Mouse (Mus musculus) left cerebral cortex, postnatal 4 days (tissue): Measurements from ENCODE around the gene Mterf4. TPM values are rescaled to one million over a fixed set of nuclear protein-coding genes. Genes with fewer than 3 reads are reported as not detected.
A peak's percentile ranks its signal among the peaks of the same experiment; 100 is the strongest.
"Not testable (repeated sequence)": the region's sequence is repeated elsewhere in the genome, so short reads cannot be mapped to it uniquely, and the experiment has no call there.

Experiments
- DNase-seq: peaks from one replicate; pipeline ENCODE4 v3.0.0-alpha.2; 2022
- intact Hi-C: fragments of 180-260 bp; cut with DNase I; formaldehyde crosslinking; loops from one replicate; pipeline ENCODE4 v1.15.1; 2025
- total RNA-seq, 2 experiments: library from RNA; stranded (reverse); gene quantifications; 2 replicates each; pipeline ENCODE4 v1.2.3; 2021

Gene Mterf4
- 10 to 100 TPM; 22.3 to 22.8 TPM for total RNA-seq

GRCm38 (mm10) chr1:93305581-93306337 lies at the start of gene Mterf4:
Gene Mterf4, minus strand, starts transcription at chr1:93305915.
- peak; percentile 83 for DNase-seq
- intact Hi-C loops = loop anchor here (10.0 kb wide), 1 partner anchor 131 kb away; no protein-coding TSS in a partner anchor

- no peak for DNase-seq
- intact Hi-C loops = loop anchor here (2.0 to 10.0 kb wide), 2 partner anchors 22 to 152 kb away; no protein-coding TSS in a partner anchor
Observed at GRCm38 (mm10) chr1:93352724-93353123, 47.0 kb upstream of the Mterf4 start.

GRCm38 (mm10) chr1:93349701-93350100 lies 44.0 kb upstream of the Mterf4 start:
- intact Hi-C loops = loop anchor here (10.0 kb wide), 2 partner anchors 155 to 175 kb away; no protein-coding TSS in a partner anchor
- no peak for DNase-seq

GRCm38 (mm10) chr1:93347176-93347575 lies 41.5 kb upstream of the Mterf4 start:
- DNase-seq = no peak
- intact Hi-C loops = loop anchor here (10.0 kb wide), 1 partner anchor 172 kb away; no protein-coding TSS in a partner anchor

- intact Hi-C loops = loop anchor here (10.0 kb wide), 1 partner anchor 169 kb away; no protein-coding TSS in a partner anchor
Observed at GRCm38 (mm10) chr1:93343504-93344047, 37.9 kb upstream of the Mterf4 start.

GRCm38 (mm10) chr1:93342648-93343503 lies 37.2 kb upstream of the Mterf4 start, which contains the start of the genes Ppp1r7 and Pask:
Gene Ppp1r7, plus strand, starts transcription at chr1:93342854.
Gene Pask, minus strand, starts transcription at chr1:93343482.
- peak; percentile 96 for DNase-seq
- intact Hi-C loops = loop anchor here (10.0 kb wide), 1 partner anchor 168 kb away; no protein-coding TSS in a partner anchor

More at GRCm38 (mm10) chr1:93343504-93344047, 37.9 kb upstream of the Mterf4 start:
- DNase-seq = peak; percentile 96

DNA sequence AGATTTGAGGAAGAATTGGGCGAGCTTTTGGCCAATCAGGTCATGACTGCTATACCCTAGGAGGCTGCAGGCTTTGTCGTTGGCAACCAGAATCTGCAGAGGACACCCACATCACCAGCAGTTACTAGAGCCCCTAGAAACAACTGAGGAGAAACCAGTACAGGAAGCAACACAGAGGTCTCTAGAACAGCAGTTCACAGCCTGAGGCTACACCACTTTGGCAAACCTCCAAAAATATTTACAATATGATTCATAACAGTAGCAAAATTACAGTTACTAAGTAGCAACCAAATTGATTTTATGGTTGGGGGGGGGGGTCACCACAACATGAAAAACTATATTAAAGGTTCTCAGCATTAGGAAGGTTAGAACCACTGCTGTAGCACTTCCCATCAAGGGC lies 28.9 kb upstream of the Mterf4 start:
- intact Hi-C loops = no loop called here
- DNase-seq = no peak

GRCm38 (mm10) chr1:93326446-93326845 lies 20.7 kb upstream of the Mterf4 start:
- intact Hi-C loops = no loop called here
- no peak for DNase-seq

DNA sequence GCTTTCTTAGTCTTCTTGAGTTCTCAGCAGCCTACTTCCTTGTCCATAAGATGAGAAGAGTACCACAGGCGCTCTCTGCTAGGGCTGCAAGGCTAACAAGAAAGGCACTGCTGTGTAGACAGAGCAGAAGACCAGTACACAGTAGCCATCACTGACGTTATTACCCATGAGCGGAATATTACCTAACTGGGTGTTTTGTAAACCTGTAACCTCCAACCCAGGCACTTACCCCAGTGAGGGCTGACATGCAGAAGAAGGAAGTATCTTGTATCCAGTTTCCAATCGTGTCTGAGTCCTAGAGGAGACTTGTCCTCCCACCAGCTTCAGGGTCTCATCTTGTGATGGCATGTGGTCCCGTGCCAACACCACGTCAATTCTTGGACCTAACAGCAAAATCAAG lies 18.3 kb upstream of the Mterf4 start:
- intact Hi-C loops = no loop called here

DNA sequence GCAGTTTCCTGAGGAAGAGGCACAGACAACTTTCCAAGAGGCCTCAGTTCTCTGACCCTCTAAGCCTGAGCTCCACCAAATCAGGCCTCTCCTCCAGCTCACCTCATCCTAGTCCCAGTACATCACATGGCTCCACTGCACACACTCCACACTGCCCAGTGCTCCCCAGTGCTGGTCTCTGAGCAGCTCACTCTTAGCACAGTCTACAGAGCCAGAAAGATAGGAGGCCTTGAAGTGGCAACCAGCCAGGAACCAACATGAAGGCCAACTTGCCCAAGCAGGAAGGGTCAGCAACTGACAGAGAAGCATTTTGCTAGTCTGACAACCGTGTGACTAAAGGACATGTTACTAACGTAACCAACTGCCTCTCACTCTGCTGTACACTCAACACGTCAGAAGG lies 5.1 kb downstream of the Mterf4 start:
- intact Hi-C loops = loop anchor here (10.0 kb wide), 1 partner anchor 126 kb away; no protein-coding TSS in a partner anchor
- no peak for DNase-seq

More for the DNA sequence above, 18.3 kb upstream of the Mterf4 start:
- no peak for DNase-seq

GRCm38 (mm10) chr1:93299791-93300190 lies 5.9 kb downstream of the Mterf4 start:
- intact Hi-C loops = loop anchor here (10.0 kb wide), 1 partner anchor 125 kb away; no protein-coding TSS in a partner anchor
- no peak for DNase-seq

DNA sequence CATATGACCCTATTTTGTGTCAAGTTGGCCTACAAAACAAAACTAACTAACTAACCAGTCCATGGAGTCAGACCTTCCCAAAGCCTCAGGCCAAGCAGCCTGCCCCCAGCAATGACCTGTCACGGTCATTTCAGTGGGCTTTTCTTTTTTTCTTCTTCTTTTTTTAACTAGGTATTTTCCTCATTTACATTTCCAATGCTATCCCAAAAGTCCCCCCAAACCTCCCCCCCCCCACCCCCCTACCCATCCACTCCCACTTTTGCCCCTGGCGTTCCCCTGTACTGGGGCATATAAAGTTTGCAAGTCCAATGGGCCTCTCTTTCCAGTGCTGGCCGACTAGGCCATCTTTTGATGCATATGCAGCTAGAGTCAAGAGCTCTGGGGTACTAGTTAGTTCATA lies 11.2 kb downstream of the Mterf4 start:
- DNase-seq, intact Hi-C loops: not testable (repeated sequence)

GRCm38 (mm10) chr1:93292006-93292405 lies 13.7 kb downstream of the Mterf4 start:
- DNase-seq = no peak
- intact Hi-C loops = no loop called here

- no peak for DNase-seq
- intact Hi-C loops = no loop called here
Observed at GRCm38 (mm10) chr1:93291591-93291990, 14.1 kb downstream of the Mterf4 start.

- intact Hi-C loops = no loop called here
- no peak for DNase-seq
Observed at GRCm38 (mm10) chr1:93290956-93291355, 14.8 kb downstream of the Mterf4 start.

DNA sequence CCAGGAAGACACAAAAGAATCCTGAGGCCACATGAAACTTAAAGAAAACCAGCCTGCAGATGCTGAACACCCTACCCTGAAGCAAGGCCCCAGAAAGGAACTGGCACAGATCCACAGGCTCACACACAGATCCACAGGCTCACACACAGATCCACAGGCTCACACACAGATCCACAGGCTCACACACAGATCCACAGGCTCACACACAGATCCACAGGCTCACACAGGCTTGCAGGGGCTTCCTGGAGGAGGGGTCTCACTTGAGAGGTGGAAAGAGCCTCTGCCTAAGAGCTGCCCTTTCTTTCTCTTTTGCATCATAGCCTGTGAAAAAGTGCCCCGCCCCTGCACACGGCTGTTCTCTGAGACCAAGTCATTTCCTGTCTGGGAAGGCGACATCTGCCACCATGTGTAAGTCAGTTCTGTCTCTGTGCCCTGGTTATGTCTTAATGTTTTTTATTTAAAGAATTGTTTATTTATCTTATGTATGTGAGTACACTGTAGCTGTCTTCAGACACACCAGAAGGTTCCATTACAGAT lies 16.0 kb downstream of the Mterf4 start:
- intact Hi-C loops = no loop called here
- DNase-seq = no peak

GRCm38 (mm10) chr1:93277041-93277440 lies 28.7 kb downstream of the Mterf4 start:
- intact Hi-C loops = no loop called here
- DNase-seq = no peak

DNA sequence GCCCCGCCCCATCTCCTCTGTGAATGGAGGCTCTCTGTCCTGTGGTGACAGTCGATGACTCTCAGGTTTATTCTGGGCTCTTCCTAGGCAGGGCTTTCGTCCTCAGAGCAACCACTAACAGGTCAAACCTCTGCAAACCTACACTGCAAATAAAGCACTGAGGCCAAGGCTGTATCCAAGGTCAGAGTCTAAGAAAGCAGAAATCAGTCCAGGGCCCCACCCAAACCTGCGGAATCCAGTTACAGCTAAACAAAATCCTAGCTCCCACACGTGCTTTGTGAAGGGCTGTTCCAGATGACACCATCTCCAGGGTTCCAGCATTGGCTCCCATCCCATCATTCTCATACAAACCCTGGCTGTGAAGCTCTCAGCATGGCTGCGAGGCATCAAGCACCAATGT lies 30.2 kb downstream of the Mterf4 start:
- DNase-seq = no peak
- intact Hi-C loops = no loop called here

- intact Hi-C loops = no loop called here
- DNase-seq = no peak
Observed at GRCm38 (mm10) chr1:93272409-93272821, 33.3 kb downstream of the Mterf4 start.

- intact Hi-C loops = no loop called here
- DNase-seq = no peak
Observed at GRCm38 (mm10) chr1:93271751-93272150, 34.0 kb downstream of the Mterf4 start.
